Mouse (Mus musculus) kidney, adult 2 months (tissue): ENCODE data around the gene Nedd4.
A peak's percentile ranks its signal among the peaks of the same experiment; 100 is the strongest.

ENCODE experiments used
- CTCF ChIP-seq: fragments of 200-500 bp; conservative IDR thresholded peaks from 2 replicates; pipeline ENCODE4 v1.5.1; 2011; ENCODE audit warnings: low read depth, mild to moderate bottlenecking, control low read depth, low read length, moderate library complexity, mixed read lengths; ENCODE audit not compliant: insufficient read depth, insufficient read length
- POLR2A ChIP-seq: fragments of 200-500 bp; IDR thresholded peaks from one replicate; pipeline ENCODE4 v1.6.1; 2011; ENCODE audit warnings: low read depth, low read length, control low read depth

- TF ChIP-seq CTCF: no peak
- peak; percentile 71 for TF ChIP-seq POLR2A
Measured at GRCm38 (mm10) chr9:72639843-72640621, 22.1 kb upstream of the Nedd4 start.
